Mouse (Mus musculus) lung, adult 18-20 months (tissue): ENCODE results near the gene Slc23a4.

Experiments
- DNase-seq, 2 experiments: peaks; one replicate each; pipeline ENCODE4 v3.0.0; 2022; ENCODE audit warnings: mixed read lengths in 2 of 2

Slc23a4 gene

GRCm38 (mm10) chr6:34954926-34955861 lies 33.0 kb downstream of the Slc23a4 start:
- DNase-seq: peak in 1 of 2 experiments; percentile 19

- DNase-seq: no peak
These were observed 36.1 kb downstream of the Slc23a4 start for GRCm38 (mm10) chr6:34951956-34952667.

- DNase-seq: no peak
These were observed 36.7 kb downstream of the Slc23a4 start for GRCm38 (mm10) chr6:34951518-34951917.

GRCm38 (mm10) chr6:34948461-34948860 lies 39.7 kb downstream of the Slc23a4 start:
- no peak for DNase-seq

GRCm38 (mm10) chr6:34946486-34947079 lies 41.6 kb downstream of the Slc23a4 start:
- no peak for DNase-seq

GRCm38 (mm10) chr6:34943499-34943898 lies 44.7 kb downstream of the Slc23a4 start:
- DNase-seq: no peak

GRCm38 (mm10) chr6:34942446-34942845 lies 45.8 kb downstream of the Slc23a4 start:
- no peak for DNase-seq

- no peak for DNase-seq
These were observed 46.7 kb downstream of the Slc23a4 start for GRCm38 (mm10) chr6:34941496-34941895.

GRCm38 (mm10) chr6:34939451-34939850 lies 48.8 kb downstream of the Slc23a4 start:
- DNase-seq: no peak

GRCm38 (mm10) chr6:34938929-34939325 lies 49.3 kb downstream of the Slc23a4 start:
- no peak for DNase-seq

GRCm38 (mm10) chr6:34938280-34938928 lies 49.8 kb downstream of the Slc23a4 start:
- no peak for DNase-seq

GRCm38 (mm10) chr6:34936743-34937142 lies 51.5 kb downstream of the Slc23a4 start:
- no peak for DNase-seq

- no peak for DNase-seq
These were observed 55.6 kb downstream of the Slc23a4 start for GRCm38 (mm10) chr6:34932633-34933032.

- DNase-seq: no peak
These were observed 60.6 kb downstream of the Slc23a4 start for GRCm38 (mm10) chr6:34927594-34927993.

- DNase-seq: peak; percentile 59 to 63
These were observed 61.0 kb downstream of the Slc23a4 start for GRCm38 (mm10) chr6:34927156-34927555.

GRCm38 (mm10) chr6:34921941-34922340 lies 66.3 kb downstream of the Slc23a4 start:
- DNase-seq: peak; percentile 55 to 62

GRCm38 (mm10) chr6:34920631-34921030 lies 67.6 kb downstream of the Slc23a4 start:
- DNase-seq: no peak

- DNase-seq: no peak
These were observed 68.2 kb downstream of the Slc23a4 start, which contains the start of gene Stra8 for GRCm38 (mm10) chr6:34919956-34920355. Gene Stra8, plus strand, starts transcription at chr6:34920163.

- DNase-seq: no peak
These were observed 69.1 kb downstream of the Slc23a4 start for GRCm38 (mm10) chr6:34919146-34919545.

GRCm38 (mm10) chr6:34914462-34914861 lies 73.7 kb downstream of the Slc23a4 start:
- no peak for DNase-seq

- DNase-seq: no peak
These were observed 74.7 kb downstream of the Slc23a4 start for GRCm38 (mm10) chr6:34913341-34914040.
